Mouse (Mus musculus): ENCODE data around the gene Zfp36. TPM values are rescaled to one million over a fixed set of nuclear protein-coding genes. Genes with fewer than 3 reads are reported as not detected.

Zfp36 gene
- polyA plus RNA-seq, 1 experiment from 2014 or later = 98.8 TPM

Other genes starting within 250 kb of the Zfp36 start
- gene Fbl, start 210.5 kb downstream of the Zfp36 start, polyA plus RNA-seq (2018) = 53.7 to 146 TPM (median 80.2 TPM) in 3 replicates
- 2.6 to 13.6 TPM (median 7.4 TPM) in 3 replicates for gene Dyrk1b, start 200.8 kb downstream of the Zfp36 start, polyA plus RNA-seq (2018)
- 2.4 to 4.6 TPM (median 3.7 TPM) in 3 replicates for gene Eid2, start 112.4 kb downstream of the Zfp36 start, polyA plus RNA-seq (2018)
- 3.2 to 4.7 TPM (median 4.1 TPM) in 3 replicates for gene Eid2b, start 102.5 kb downstream of the Zfp36 start, polyA plus RNA-seq (2018)
- not detected in 3 replicates for gene Selenov, start 89.1 kb downstream of the Zfp36 start, polyA plus RNA-seq (2018)
- not detected in 3 replicates for gene Dll3, start 78.0 kb downstream of the Zfp36 start, polyA plus RNA-seq (2018)
- 15.4 to 48.5 TPM (median 20.8 TPM) in 3 replicates for gene Timm50, start 68.2 kb downstream of the Zfp36 start, polyA plus RNA-seq (2018)
- 73.4 to 112 TPM (median 77.6 TPM) in 3 replicates for gene Supt5, start 41.5 kb downstream of the Zfp36 start, polyA plus RNA-seq (2018)
- 335 to 822 TPM (median 800 TPM) in 3 replicates for gene Rps16, start 29.6 kb downstream of the Zfp36 start, polyA plus RNA-seq (2018)
- 3.6 to 7.0 TPM (median 5.4 TPM) in 3 replicates for gene Plekhg2, start 7.7 kb downstream of the Zfp36 start, polyA plus RNA-seq (2018)
- gene Med29, start 12.5 kb upstream of the Zfp36 start, polyA plus RNA-seq (2018) = 13.6 to 20.0 TPM (median 16.3 TPM) in 3 replicates
- gene Paf1, start 12.7 kb upstream of the Zfp36 start, polyA plus RNA-seq (2018) = 72.5 to 257 TPM (median 75.2 TPM) in 3 replicates
- 66.4 to 177 TPM (median 158 TPM) in 3 replicates for gene Gmfg, start 57.2 kb upstream of the Zfp36 start, polyA plus RNA-seq (2018)
- 0.24 to 1.4 TPM (median 0.89 TPM) in 3 replicates for gene Lrfn1, start 71.7 kb upstream of the Zfp36 start, polyA plus RNA-seq (2018)
- not detected in 3 replicates for gene Ifnl2, start 130.2 kb upstream of the Zfp36 start, polyA plus RNA-seq (2018)
- not detected in 3 replicates for gene Ifnl3, start 142.6 kb upstream of the Zfp36 start, polyA plus RNA-seq (2018)
- gene Sycn, start 160.6 kb upstream of the Zfp36 start, polyA plus RNA-seq (2018) = not detected in 3 replicates
- gene Nccrp1, start 167.0 kb upstream of the Zfp36 start, polyA plus RNA-seq (2018) = not detected in 3 replicates
- 24.6 to 26.8 TPM (median 25.5 TPM) in 3 replicates for gene Samd4b, start 217.9 kb upstream of the Zfp36 start, polyA plus RNA-seq (2018)
- gene Pak4, start 217.9 kb upstream of the Zfp36 start, polyA plus RNA-seq (2018) = 7.4 to 9.1 TPM (median 7.5 TPM) in 3 replicates

Data from macrophage (primary cell).